Mouse (Mus musculus): Measurements from ENCODE around the gene Cog5. TPM values are rescaled to one million over a fixed set of nuclear protein-coding genes. Genes with fewer than 3 reads are reported as not detected.

The Cog5 gene
- polyA plus RNA-seq, 1 experiment from 2014 or later, result 34.3 TPM

- DNase-seq (ENCODE audit: low spot score, missing footprints) (no peak), ATAC-seq (ENCODE audit: low FRiP score) (no peak)
- Histone ChIP-seq H3K27me3 (ENCODE audit: control insufficient read depth, insufficient read depth, low read length) (no peaks in the 10 kb centered on the region), H3K9ac (ENCODE audit: low read length) (no peak overlapping the region), H3K4me2 (no peak overlapping the region), H3K4me1 (ENCODE audit: control insufficient read depth, insufficient read depth, low read length) (no peaks in the 10 kb centered on the region), H3K9me3 (ENCODE audit: control insufficient read depth, low read length) (no peaks in the 10 kb centered on the region), H3K27ac (ENCODE audit: low read depth, low read length) (no peak overlapping the region), H3K4me3 (ENCODE audit: low read depth, low read length) (no peak overlapping the region), H3K36me3 (ENCODE audit: control insufficient read depth, insufficient read depth, low read length) (no peaks in the 10 kb centered on the region)
- 88% methylated on average over 6 of the region's 6 CpGs for WGBS
Observed at GRCm38 (mm10) chr12:31964074-31964473, 309.4 kb downstream of the Cog5 start.

GRCm38 (mm10) chr12:31965517-31966212, 311.0 kb downstream of the Cog5 start:
- DNase-seq (ENCODE audit: low spot score, missing footprints), result no peak
- no peaks in the 10 kb centered on the region for H3K4me1 ChIP-seq (ENCODE audit: control insufficient read depth, insufficient read depth, low read length)
- no peak overlapping the region for H3K4me3 ChIP-seq (ENCODE audit: low read depth, low read length)
- no peaks in the 10 kb centered on the region for H3K27me3 ChIP-seq (ENCODE audit: control insufficient read depth, insufficient read depth, low read length)
- no peak overlapping the region for H3K9ac ChIP-seq (ENCODE audit: low read length)
- no peaks in the 10 kb centered on the region for H3K9me3 ChIP-seq (ENCODE audit: control insufficient read depth, low read length)
- H3K4me2 ChIP-seq, result no peak overlapping the region
- ATAC-seq (ENCODE audit: low FRiP score), result no peak
- H3K27ac ChIP-seq (ENCODE audit: low read depth, low read length), result no peak overlapping the region
- 91% methylated on average over 12 of the region's 12 CpGs for WGBS
- no peaks in the 10 kb centered on the region for H3K36me3 ChIP-seq (ENCODE audit: control insufficient read depth, insufficient read depth, low read length)

GRCm38 (mm10) chr12:31966405-31966804, 311.7 kb downstream of the Cog5 start:
- no peak for DNase-seq (ENCODE audit: low spot score, missing footprints)
- Histone ChIP-seq H3K4me2 (no peak overlapping the region), H3K36me3 (ENCODE audit: control insufficient read depth, insufficient read depth, low read length) (no peaks in the 10 kb centered on the region), H3K9me3 (ENCODE audit: control insufficient read depth, low read length) (no peaks in the 10 kb centered on the region), H3K4me3 (ENCODE audit: low read depth, low read length) (no peak overlapping the region), H3K9ac (ENCODE audit: low read length) (no peak overlapping the region), H3K27ac (ENCODE audit: low read depth, low read length) (no peak overlapping the region), H3K4me1 (ENCODE audit: control insufficient read depth, insufficient read depth, low read length) (no peaks in the 10 kb centered on the region), H3K27me3 (ENCODE audit: control insufficient read depth, insufficient read depth, low read length) (no peaks in the 10 kb centered on the region)
- 86% methylated on average over 4 of the region's 4 CpGs for WGBS
- ATAC-seq (ENCODE audit: low FRiP score), result no peak

GRCm38 (mm10) chr12:31967536-31967935, 312.9 kb downstream of the Cog5 start:
- Histone ChIP-seq H3K4me3 (ENCODE audit: low read depth, low read length) (no peak overlapping the region), H3K9ac (ENCODE audit: low read length) (no peak overlapping the region), H3K4me2 (no peak overlapping the region), H3K9me3 (ENCODE audit: control insufficient read depth, low read length) (no peaks in the 10 kb centered on the region), H3K27me3 (ENCODE audit: control insufficient read depth, insufficient read depth, low read length) (no peaks in the 10 kb centered on the region), H3K4me1 (ENCODE audit: control insufficient read depth, insufficient read depth, low read length) (no peaks in the 10 kb centered on the region), H3K36me3 (ENCODE audit: control insufficient read depth, insufficient read depth, low read length) (no peaks in the 10 kb centered on the region; the same call in 1 of the 2 replicates), H3K27ac (ENCODE audit: low read depth, low read length) (no peak overlapping the region)
- ATAC-seq (ENCODE audit: low FRiP score) (peak; percentile 58; the same call in 1 of the 2 replicates), DNase-seq (ENCODE audit: low spot score, missing footprints) (peak; percentile 93)
- WGBS, result 14% methylated on average over 2 of the region's 2 CpGs

- Histone ChIP-seq H3K27ac (ENCODE audit: low read depth, low read length) (no peak overlapping the region), H3K4me3 (ENCODE audit: low read depth, low read length) (no peak overlapping the region), H3K9ac (ENCODE audit: low read length) (no peak overlapping the region), H3K9me3 (ENCODE audit: control insufficient read depth, low read length) (no peaks in the 10 kb centered on the region), H3K27me3 (ENCODE audit: control insufficient read depth, insufficient read depth, low read length) (no peaks in the 10 kb centered on the region), H3K4me2 (no peak overlapping the region), H3K4me1 (ENCODE audit: control insufficient read depth, insufficient read depth, low read length) (no peaks in the 10 kb centered on the region), H3K36me3 (ENCODE audit: control insufficient read depth, insufficient read depth, low read length) (no peaks in the 10 kb centered on the region; the same call in 1 of the 2 replicates)
- WGBS, result 4% methylated on average over 1 of the region's 1 CpGs
- ATAC-seq (ENCODE audit: low FRiP score), result no peak
- no peak for DNase-seq (ENCODE audit: low spot score, missing footprints)
Observed at GRCm38 (mm10) chr12:31969111-31969510, 314.4 kb downstream of the Cog5 start.

- Histone ChIP-seq H3K4me1 (ENCODE audit: control insufficient read depth, insufficient read depth, low read length) (no peaks in the 10 kb centered on the region), H3K36me3 (ENCODE audit: control insufficient read depth, insufficient read depth, low read length) (no peaks in the 10 kb centered on the region; the same call in 1 of the 2 replicates), H3K27ac (ENCODE audit: low read depth, low read length) (no peak overlapping the region), H3K27me3 (ENCODE audit: control insufficient read depth, insufficient read depth, low read length) (no peaks in the 10 kb centered on the region), H3K9me3 (ENCODE audit: control insufficient read depth, low read length) (no peaks in the 10 kb centered on the region), H3K4me3 (ENCODE audit: low read depth, low read length) (no peak overlapping the region), H3K9ac (ENCODE audit: low read length) (no peak overlapping the region), H3K4me2 (no peak overlapping the region)
- 83% methylated on average over 8 of the region's 8 CpGs for WGBS
- ATAC-seq (ENCODE audit: low FRiP score) (no peak), DNase-seq (ENCODE audit: low spot score, missing footprints) (no peak)
Observed at GRCm38 (mm10) chr12:31971547-31971946, 316.9 kb downstream of the Cog5 start.

GRCm38 (mm10) chr12:31973473-31974172, 319.0 kb downstream of the Cog5 start:
- H3K4me1 ChIP-seq (ENCODE audit: control insufficient read depth, insufficient read depth, low read length), result no peaks in the 10 kb centered on the region
- no peaks in the 10 kb centered on the region for H3K9me3 ChIP-seq (ENCODE audit: control insufficient read depth, low read length)
- 79% methylated on average over 13 of the region's 13 CpGs for WGBS
- no peaks in the 10 kb centered on the region for H3K27me3 ChIP-seq (ENCODE audit: control insufficient read depth, insufficient read depth, low read length)
- no peaks in the 10 kb centered on the region; the same call in 1 of the 2 replicates for H3K36me3 ChIP-seq (ENCODE audit: control insufficient read depth, insufficient read depth, low read length)
- peak; percentile 54; the same call in 1 of the 2 replicates for ATAC-seq (ENCODE audit: low FRiP score)
- no peak for DNase-seq (ENCODE audit: low spot score, missing footprints)
- no peak overlapping the region for H3K4me3 ChIP-seq (ENCODE audit: low read depth, low read length)
- H3K9ac ChIP-seq (ENCODE audit: low read length), result no peak overlapping the region
- no peak overlapping the region for H3K4me2 ChIP-seq
- H3K27ac ChIP-seq (ENCODE audit: low read depth, low read length), result no peak overlapping the region

GRCm38 (mm10) chr12:31976544-31976943, 321.9 kb downstream of the Cog5 start:
- no peak overlapping the region for H3K9ac ChIP-seq (ENCODE audit: low read length)
- no peaks in the 10 kb centered on the region; the same call in 1 of the 2 replicates for H3K36me3 ChIP-seq (ENCODE audit: control insufficient read depth, insufficient read depth, low read length)
- H3K4me1 ChIP-seq (ENCODE audit: control insufficient read depth, insufficient read depth, low read length), result no peaks in the 10 kb centered on the region
- H3K27ac ChIP-seq (ENCODE audit: low read depth, low read length), result no peak overlapping the region
- ATAC-seq (ENCODE audit: low FRiP score) (no peak), DNase-seq (ENCODE audit: low spot score, missing footprints) (peak; percentile 84)
- no peaks in the 10 kb centered on the region for H3K9me3 ChIP-seq (ENCODE audit: control insufficient read depth, low read length)
- H3K4me3 ChIP-seq (ENCODE audit: low read depth, low read length), result no peak overlapping the region
- WGBS, result 56% methylated on average over 7 of the region's 7 CpGs
- H3K27me3 ChIP-seq (ENCODE audit: control insufficient read depth, insufficient read depth, low read length), result no peaks in the 10 kb centered on the region
- H3K4me2 ChIP-seq, result no peak overlapping the region

- 67% methylated on average over 12 of the region's 12 CpGs for WGBS
Observed at GRCm38 (mm10) chr12:31977613-31978195, 323.0 kb downstream of the Cog5 start.

More at GRCm38 (mm10) chr12:31977613-31978195, 323.0 kb downstream of the Cog5 start:
- H3K27ac ChIP-seq (ENCODE audit: low read depth, low read length), result no peak overlapping the region
- DNase-seq (ENCODE audit: low spot score, missing footprints), result peak; percentile 71
- no peaks in the 10 kb centered on the region for H3K4me1 ChIP-seq (ENCODE audit: control insufficient read depth, insufficient read depth, low read length)
- H3K9me3 ChIP-seq (ENCODE audit: control insufficient read depth, low read length), result no peaks in the 10 kb centered on the region
- H3K9ac ChIP-seq (ENCODE audit: low read length), result no peak overlapping the region
- no peaks in the 10 kb centered on the region for H3K27me3 ChIP-seq (ENCODE audit: control insufficient read depth, insufficient read depth, low read length)
- H3K36me3 ChIP-seq (ENCODE audit: control insufficient read depth, insufficient read depth, low read length), result no peaks in the 10 kb centered on the region
- no peak overlapping the region for H3K4me3 ChIP-seq (ENCODE audit: low read depth, low read length)
- no peak for ATAC-seq (ENCODE audit: low FRiP score)
- H3K4me2 ChIP-seq, result no peak overlapping the region
